Mouse (Mus musculus): Measurements from ENCODE around the gene Herpud2.

Gene Herpud2

GRCm38 (mm10) chr9:25151611-25152241 is at the start of gene Herpud2:
Gene Herpud2 (minus strand): TSS chr9:25151820.
- peak; percentile 96 for DNase-seq

GRCm38 (mm10) chr9:25200987-25201386 is 49.4 kb upstream of the Herpud2 start:
- DNase-seq, result no peak

GRCm38 (mm10) chr9:25200148-25200547 is 48.5 kb upstream of the Herpud2 start:
- DNase-seq, result no peak

DNA sequence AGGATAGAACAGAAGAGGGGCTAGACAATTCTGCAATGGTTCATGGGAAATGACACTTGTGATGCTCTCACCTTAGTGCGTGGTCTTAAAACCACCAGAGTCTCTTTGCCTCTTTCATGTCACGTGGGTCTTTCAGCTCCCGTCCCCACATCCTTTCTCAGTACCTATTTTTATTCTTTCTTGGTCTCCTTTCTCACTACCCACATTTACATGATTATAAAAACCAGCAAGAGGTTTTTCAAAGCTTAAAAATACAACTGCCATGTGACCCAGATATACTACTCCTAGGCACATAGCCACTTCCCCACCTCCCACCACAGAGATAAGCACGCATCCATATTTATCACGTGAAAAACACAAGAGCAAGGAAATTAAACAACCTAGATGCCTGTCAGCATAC is 45.1 kb upstream of the Herpud2 start:
- DNase-seq, result no peak

- no peak for DNase-seq
Measured at GRCm38 (mm10) chr9:25191612-25192011, 40.0 kb upstream of the Herpud2 start.

DNA sequence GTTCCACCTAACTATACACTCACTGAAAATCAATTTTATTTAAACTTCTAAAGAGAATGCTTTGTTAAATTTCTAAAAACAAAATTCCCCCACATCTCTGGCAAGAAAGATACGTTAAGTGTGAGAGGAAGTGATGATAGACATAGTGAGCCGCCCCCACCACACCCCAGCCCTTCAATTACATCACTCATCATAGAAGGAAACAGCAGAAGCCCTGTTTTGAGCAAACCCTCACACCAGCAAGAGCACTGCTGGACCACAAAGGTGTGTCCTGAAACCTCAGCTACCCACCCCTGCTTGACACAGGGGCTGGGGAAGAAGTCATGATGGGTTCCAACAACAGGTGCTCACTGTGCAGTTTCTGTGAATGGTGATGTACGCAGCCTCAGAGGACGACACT is 34.9 kb upstream of the Herpud2 start:
- DNase-seq, result no peak

- DNase-seq, result no peak
Measured at GRCm38 (mm10) chr9:25185854-25186253, 34.2 kb upstream of the Herpud2 start.

DNA sequence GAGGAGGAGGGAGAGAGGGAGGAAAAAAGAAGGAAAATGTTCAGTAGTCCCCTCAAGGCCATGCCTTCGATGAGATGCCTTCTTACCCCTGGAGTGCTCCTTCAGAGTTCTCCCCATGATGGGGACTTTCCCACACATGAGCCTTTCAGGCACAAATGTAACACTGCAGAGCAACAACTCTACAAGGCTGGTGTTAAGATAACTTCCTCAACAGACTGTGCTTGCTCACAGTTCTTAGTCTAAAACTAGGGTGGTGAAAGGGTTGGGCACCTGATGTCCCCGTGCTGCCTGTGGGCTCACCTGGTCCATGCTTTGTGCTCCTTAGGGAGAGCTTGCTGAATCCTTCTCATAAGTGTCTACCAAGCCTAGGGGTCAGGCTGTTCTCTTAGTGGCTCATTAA is 33.0 kb upstream of the Herpud2 start:
- no peak for DNase-seq

DNA sequence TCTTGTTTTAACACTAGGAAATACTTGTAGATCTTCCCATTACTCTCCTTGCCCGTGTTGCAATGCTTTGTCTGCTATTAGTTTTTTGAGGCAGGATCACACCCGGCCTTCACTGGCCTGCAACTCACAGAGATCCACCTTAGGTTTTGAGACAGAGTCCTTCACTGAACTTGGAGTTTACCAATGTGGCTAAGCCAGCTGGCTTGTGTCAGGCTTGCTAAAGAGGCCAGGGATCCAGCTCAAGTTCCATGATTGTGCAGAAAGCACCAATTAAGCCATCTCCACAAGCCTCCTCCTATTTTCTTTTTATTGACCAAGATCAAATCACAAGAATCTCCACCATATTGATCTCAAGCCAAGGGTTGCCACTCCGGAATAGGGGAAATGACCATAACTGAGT is 26.4 kb upstream of the Herpud2 start:
- no peak for DNase-seq

DNA sequence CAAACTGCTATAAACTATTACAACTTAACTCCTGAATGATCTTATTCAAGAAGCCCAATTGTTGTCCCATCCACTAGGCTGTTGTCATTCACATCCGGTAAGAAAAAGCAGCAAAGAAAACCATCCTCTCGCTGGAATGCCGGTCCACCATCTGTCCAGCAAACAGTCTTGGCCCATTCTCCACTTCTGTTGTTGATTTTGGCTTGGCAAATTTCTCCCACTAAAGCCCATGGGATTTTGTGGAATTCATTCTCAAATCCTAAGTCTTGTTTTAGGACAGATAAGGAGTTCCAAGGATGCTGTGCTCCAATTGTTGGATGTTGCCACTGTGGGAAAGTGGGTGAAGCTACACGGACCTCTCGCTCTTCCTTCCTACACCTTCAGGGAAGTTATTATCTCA is 25.6 kb upstream of the Herpud2 start:
- peak; percentile 21 for DNase-seq

DNA sequence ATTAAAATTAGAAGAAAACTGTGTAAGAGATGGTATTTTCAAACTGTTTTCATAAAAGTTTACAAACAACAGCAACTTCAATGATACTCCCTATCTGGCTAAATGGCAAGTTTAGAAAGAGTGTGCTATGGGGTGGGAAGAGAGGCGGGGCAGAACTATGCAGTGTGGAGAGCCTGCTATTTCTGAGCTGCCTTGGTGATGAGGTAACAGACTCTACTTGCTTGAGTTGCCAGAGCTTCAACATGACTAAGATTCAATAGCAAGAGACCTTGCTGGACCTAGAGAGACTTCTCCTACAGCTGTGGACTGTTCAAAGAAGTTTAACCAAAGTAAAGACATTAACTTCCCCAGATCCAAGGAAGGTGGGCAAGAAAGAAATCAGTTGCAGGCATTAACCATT is 24.9 kb upstream of the Herpud2 start:
- DNase-seq, result peak; percentile 34

- peak; percentile 13 for DNase-seq
Measured at GRCm38 (mm10) chr9:25175978-25176377, 24.4 kb upstream of the Herpud2 start.

DNA sequence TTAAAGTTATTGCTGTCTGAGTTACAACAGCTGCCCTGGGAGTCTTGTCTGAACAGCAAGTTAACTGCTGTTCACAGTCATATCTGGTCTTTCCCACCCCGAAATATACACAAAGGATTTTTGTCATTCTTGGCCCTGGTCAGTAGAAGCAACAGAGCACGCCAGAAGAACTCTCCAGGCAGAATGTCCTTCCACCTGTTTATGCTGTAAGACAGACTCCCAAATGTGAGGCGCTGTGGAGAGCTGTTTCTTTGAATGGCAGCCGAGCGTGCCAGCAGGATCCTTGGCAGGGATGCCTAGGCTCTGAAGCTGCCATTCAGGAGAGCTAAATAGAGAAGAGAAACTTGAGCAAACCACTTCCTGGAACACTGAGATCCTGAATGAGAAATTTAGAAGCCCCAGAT is 23.4 kb upstream of the Herpud2 start:
- peak; percentile 74 for DNase-seq

DNA sequence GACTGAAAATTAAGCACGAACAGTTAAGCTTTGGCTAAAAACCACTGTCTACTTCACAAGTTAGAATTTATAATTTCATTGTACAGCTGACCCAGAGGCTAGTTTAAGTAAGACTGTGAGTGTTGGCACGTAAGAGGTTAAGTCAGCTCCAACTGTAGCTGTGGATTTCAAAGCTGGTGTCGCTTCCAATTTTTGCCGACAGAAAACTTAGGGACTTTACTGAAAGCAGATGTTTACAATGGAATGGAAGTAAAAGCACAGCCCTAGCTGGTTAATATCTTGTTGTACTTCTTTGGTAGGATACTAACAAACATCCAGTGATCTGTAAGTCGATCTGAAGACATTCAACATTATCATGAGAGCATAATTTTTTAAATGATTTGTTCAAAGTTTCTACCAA is 23.0 kb upstream of the Herpud2 start:
- peak; percentile 11 for DNase-seq

DNA sequence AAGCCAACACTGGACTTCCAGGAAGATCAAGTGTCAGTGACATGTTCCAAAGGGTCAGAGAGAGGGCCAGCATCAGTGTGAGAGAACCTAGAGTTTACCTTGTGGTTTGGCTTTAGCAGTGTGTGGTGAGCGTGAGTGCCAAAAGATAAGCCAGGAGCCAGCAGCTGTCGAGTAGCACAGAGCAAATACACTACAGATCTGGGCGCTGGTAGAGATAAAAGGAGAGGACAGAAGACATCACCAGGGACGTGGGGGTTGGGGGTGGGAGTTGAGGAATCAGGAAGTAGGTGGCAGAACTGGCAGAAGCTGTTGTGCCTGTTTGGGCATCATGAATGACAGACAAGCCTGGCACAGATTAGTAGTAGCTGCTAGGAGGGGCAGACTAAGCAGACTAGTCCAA is 21.6 kb upstream of the Herpud2 start:
- DNase-seq, result peak; percentile 61

- DNase-seq, result no peak
Measured at GRCm38 (mm10) chr9:25169626-25170025, 18.0 kb upstream of the Herpud2 start.

DNA sequence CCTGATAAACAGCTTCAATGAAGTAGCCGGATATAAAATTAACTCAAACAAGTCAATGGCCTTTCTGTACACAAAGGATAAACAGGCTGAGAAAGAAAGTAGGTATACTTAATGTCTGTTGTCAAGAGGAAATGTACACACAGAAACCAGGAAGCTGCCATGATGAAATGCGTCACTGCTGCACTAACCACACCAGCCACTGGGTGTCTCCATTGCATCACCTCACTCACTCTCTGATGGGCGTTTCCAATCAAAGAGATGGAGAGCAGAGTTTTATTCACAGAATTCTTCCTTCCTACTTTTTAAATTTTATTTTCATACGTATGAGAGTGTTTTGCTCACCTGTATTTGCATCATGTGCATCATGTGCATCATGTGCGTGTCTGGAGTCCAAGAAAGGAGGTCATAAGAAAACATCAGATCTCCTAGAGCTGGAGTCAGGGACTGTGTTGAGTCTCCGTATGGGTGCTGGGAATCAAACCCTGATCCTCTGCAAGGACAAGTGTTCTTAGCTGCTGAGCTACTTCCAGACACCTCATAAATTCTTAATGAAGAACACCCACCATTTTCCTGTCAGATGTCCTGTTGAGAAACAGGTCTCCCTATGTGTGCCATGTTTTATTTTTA is 16.0 kb upstream of the Herpud2 start:
- DNase-seq, result peak; percentile 87

DNA sequence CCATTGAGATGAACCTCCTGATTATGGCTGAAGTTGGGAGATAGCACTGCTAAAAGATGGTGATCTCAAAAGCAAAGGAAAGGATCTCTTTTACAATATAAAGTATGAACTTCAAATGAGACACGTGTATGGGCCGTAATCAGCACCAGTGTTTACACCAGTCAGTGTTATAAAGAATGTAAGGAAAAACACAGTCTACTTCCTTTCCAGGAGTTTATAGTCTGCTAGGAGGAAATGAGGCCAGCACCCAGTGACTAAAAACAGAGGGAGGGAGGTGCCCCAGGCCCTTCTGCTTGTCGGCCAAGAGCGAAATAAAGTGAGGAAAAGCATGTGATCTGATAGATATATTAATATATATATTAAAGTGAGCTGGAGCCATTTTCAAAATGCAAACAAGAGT is 6.6 kb upstream of the Herpud2 start:
- no peak for DNase-seq

DNA sequence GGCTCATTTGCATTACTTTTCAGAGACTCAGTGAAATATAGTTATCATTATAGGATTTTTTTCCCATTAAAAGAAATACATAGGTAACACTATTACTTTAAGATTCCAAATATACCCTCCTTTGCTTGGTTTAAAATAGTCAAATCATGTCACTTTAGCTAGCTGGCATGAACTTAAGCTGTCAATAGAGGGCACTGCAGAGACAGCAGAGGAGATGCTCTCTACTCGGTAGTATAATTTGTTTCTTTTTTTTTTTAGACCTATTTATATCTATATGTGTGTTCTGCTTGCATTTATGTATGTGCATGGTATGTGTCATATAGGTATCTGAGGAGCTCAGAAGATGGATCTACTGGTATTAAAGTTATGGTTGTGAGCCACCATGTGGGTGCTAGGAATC is 4.8 kb upstream of the Herpud2 start:
- peak; percentile 39 for DNase-seq

- no peak for DNase-seq
Measured at GRCm38 (mm10) chr9:25153066-25153465, 1.4 kb upstream of the Herpud2 start.

GRCm38 (mm10) chr9:25152457-25152856 is 837 bp upstream of the Herpud2 start:
- no peak for DNase-seq

GRCm38 (mm10) chr9:25150791-25151610 is 619 bp downstream of the Herpud2 start:
- peak; percentile 85 for DNase-seq

DNA sequence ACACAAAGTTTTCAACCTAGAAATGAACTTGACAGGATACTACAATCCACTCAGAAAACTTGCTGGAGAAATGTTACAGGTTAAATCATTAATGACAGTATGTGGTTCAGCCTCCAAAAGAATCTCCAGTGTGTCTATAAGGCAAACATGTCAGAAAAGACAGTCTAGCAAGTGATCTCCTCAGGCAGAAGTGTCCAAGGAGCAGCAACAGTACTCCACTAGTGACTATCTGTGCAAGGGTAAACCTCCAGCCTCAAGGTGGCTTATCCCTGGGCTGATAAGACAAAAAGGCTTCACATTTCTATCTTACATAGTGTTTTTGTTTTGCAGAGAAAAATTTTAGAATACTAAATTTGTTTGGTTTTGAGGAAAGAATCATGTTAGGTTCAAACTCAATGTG is 2.9 kb downstream of the Herpud2 start:
- DNase-seq, result no peak

- no peak for DNase-seq
Measured at GRCm38 (mm10) chr9:25145925-25146324, 5.7 kb downstream of the Herpud2 start.
